Mouse (Mus musculus): ENCODE data around the gene Tmem107.
A peak's percentile ranks its signal among the peaks of the same experiment; 100 is the strongest.

Gene Tmem107

GRCm38 (mm10) chr11:69094697-69095429, 24.3 kb downstream of the Tmem107 start, which contains the start of gene Per1:
Gene Per1 (plus strand): TSS chr11:69095217.
- DNase-seq, result peak; percentile 100

- DNase-seq, result peak; percentile 39 to 74
Observed at GRCm38 (mm10) chr11:69095511-69096231, 25.1 kb downstream of the Tmem107 start.

- DNase-seq, result no peak
Observed at GRCm38 (mm10) chr11:69096360-69096986, 25.9 kb downstream of the Tmem107 start.

- DNase-seq, result peak; percentile 100
Observed at GRCm38 (mm10) chr11:69096987-69097900, 26.6 kb downstream of the Tmem107 start.

GRCm38 (mm10) chr11:69098039-69098761, 27.6 kb downstream of the Tmem107 start:
- peak in 1 of 2 experiments; percentile 51 for DNase-seq

- DNase-seq, result peak; percentile 99
Observed at GRCm38 (mm10) chr11:69098762-69099091, 28.1 kb downstream of the Tmem107 start.

GRCm38 (mm10) chr11:69099177-69099914, 28.7 kb downstream of the Tmem107 start:
- peak; percentile 88 to 93 for DNase-seq

- peak; percentile 93 to 97 for DNase-seq
Observed at GRCm38 (mm10) chr11:69099915-69100345, 29.3 kb downstream of the Tmem107 start.

- DNase-seq, result peak in 1 of 2 experiments; percentile 63
Observed at GRCm38 (mm10) chr11:69100639-69101360, 30.2 kb downstream of the Tmem107 start.

- peak in 1 of 2 experiments; percentile 42 for DNase-seq
Observed at GRCm38 (mm10) chr11:69101604-69102402, 31.2 kb downstream of the Tmem107 start.

- DNase-seq, result peak in 1 of 2 experiments; percentile 44
Observed at GRCm38 (mm10) chr11:69102403-69102725, 31.8 kb downstream of the Tmem107 start.

- peak in 1 of 2 experiments; percentile 39 for DNase-seq
Observed at GRCm38 (mm10) chr11:69103121-69103520, 32.5 kb downstream of the Tmem107 start.

GRCm38 (mm10) chr11:69103531-69104435, 33.2 kb downstream of the Tmem107 start:
- peak in 1 of 2 experiments; percentile 48 for DNase-seq

- peak in 1 of 2 experiments; percentile 50 for DNase-seq
Observed at GRCm38 (mm10) chr11:69104487-69104886, 33.9 kb downstream of the Tmem107 start.

GRCm38 (mm10) chr11:69105227-69105626, 34.6 kb downstream of the Tmem107 start:
- peak in 1 of 2 experiments; percentile 39 for DNase-seq

- DNase-seq, result peak in 1 of 2 experiments; percentile 43
Observed at GRCm38 (mm10) chr11:69105796-69106195, 35.2 kb downstream of the Tmem107 start.

- DNase-seq, result peak in 1 of 2 experiments; percentile 54
Observed at GRCm38 (mm10) chr11:69106299-69106698, 35.7 kb downstream of the Tmem107 start.

- peak in 1 of 2 experiments; percentile 44 for DNase-seq
Observed at GRCm38 (mm10) chr11:69106842-69107241, 36.2 kb downstream of the Tmem107 start.
